Mouse (Mus musculus): Measurements from ENCODE around the gene Rnf208.

DNA sequence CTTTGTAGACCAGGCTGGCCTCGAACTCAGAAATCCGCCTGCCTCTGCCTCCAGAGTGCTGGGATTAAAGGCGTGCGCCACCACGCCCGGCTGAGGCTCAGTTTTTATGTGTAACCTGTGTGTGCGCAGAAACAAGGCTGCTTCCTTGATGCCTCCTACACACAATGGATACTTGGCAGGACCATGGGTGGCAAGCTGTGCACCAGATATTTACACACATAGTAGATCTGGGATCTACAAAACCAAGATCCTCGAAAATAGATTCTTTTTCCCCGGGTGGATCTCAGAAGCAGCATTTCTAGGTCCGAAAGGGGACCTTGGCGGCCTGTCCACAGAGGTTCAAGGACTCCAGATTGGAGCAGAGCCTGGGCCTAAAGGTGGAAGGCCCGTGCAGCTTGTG, 19.8 kb downstream of the Rnf208 start:
- no peak for TF ChIP-seq POLR2A (IDR thresholded peaks at IDR 0.05; ENCODE audit: control insufficient read depth, low read depth, low read length)
- TF ChIP-seq CTCF (IDR thresholded peaks at IDR 0.05; ENCODE audit: control insufficient read depth, insufficient read depth, insufficient replicate concordance, low read depth, low read length) = no peak

Data from testis, adult 2 months (tissue).